Mouse (Mus musculus): Measurements from ENCODE around the gene Pdk2. TPM values are rescaled to one million over a fixed set of nuclear protein-coding genes. Genes with fewer than 3 reads are reported as not detected.

The Pdk2 gene
- polyA plus RNA-seq (2021; fragmentation: Nextera tagmentation): 94.4 and 113 TPM in 2 replicates
- long read RNA-seq, experiment 1, transcript Pdk2-201 (11 exons, 2,246 nt): major isoform, 330 of 373 reads
- long read RNA-seq, experiment 1, partial matches to known transcripts: 17 of 373 reads
- long read RNA-seq, experiment 1, other reads (novel, unspliced or antisense): 26 of 373 reads
- long read RNA-seq, experiment 2, transcript Pdk2-201 (11 exons, 2,246 nt): major isoform, 11 of 30 reads
- long read RNA-seq, experiment 2, partial matches to known transcripts: 7 of 30 reads
- long read RNA-seq, experiment 2, other reads (novel, unspliced or antisense): 11 of 30 reads

DNA sequence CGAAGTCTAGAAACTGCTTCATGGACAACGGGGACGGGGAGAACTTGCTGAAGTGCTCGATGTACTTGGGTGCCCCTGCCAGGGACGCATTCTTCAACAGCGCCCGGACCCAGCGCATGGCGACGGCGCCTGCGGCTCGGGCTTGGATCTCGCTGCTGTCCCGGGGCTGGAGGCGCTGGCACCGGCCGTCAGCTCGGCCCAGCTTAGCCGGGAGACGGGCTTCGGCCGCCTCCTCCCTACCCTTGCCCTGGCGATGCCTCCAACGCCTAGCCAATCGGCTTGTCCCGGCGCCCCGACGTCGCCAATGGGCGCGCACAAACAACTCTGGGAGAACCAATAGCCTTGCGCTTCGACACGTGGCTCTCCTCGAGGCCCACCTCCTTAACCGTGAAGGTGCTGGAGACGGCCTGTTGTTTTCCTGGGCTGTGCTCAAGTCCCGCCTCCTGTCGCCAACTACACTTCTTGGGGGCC, at the start of gene Pdk2:
Pdk2 (minus strand) TSS at position 216 of the 471 bp plus-strand sequence.

DNA sequence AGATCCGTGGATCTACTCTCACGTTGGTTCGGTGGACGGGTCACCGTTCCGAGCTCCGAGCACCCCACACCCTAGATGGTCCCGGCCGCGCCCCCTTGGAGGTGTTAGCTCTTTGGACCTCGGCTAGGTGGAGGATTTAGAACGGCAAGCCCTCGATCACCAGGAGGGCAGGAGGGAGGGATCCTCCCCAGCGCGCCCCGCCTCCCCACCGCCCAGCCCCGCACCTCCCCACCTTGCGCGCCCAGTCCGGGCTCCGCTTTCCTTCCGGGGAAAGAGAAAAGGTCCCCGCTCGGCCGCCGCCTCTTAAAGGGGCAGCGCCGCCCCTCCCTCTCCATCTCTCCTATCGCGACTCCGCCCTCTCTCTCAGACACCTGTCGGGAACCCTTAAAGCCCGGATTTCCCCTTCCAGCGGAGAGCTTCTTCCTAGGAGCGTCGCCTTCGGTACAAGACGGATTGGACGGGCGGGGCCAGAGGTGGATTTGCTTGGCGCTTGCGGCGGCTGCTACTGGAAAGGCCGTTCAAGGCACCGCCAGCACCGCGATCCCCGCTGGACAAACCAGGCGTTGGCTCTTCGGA, 35.5 kb upstream of the Pdk2 start, which contains the start of gene Itga3:
Itga3 (minus strand) TSS at position 266 of the 576 bp plus-strand sequence.

GRCm38 (mm10) chr11:95009629-95010014, 31.5 kb downstream of the Pdk2 start, which contains the start of gene Samd14:
TSS of gene Samd14 (plus strand) at chr11:95009879.

DNA sequence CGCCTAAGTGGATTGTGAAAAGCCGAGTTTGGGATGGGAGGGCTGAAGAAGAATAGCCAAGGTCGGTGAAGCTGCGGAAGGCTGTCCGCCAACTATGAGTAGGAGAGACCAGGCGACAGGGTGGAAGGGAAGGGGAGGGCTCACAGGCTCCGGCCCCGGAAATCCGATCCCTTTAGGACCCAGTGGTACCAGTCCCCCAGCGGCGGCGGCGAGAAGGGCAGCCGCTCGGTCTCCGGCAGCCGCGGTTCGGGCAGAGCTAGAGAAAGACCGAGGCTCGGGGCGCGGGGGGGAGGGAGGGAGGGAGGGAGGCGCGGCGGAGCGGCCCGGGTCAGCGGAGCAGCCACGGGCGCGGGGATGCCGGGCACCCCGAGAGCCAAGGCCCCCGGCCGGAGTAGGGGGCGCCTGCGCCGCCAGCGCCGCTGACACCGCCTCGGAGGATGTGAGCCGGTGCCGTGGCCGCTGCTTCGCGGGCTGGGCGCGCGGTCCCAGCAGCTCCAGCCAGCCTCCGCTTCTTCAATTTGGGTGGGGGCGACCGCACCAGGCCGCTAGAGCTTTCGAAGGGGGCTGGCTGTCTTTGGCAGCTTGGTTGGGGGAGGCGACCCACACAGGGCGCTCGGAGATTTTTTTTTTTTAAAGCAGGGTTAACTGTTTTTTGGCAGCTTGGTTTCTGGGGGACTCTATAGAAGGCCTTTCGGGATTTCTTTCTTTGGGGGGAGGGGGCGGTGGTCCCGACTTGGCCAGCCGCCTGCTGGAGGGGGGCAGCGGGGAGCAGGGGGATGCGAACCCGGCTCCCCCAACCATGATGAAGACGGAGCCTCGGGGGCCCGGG, 50.2 kb downstream of the Pdk2 start, which contains the start of gene Ppp1r9b:
Ppp1r9b (plus strand) TSS at position 287 of the 829 bp plus-strand sequence.

Other genes starting within 250 kb of the Pdk2 start
- gene Col1a1, start 105.1 kb downstream of the Pdk2 start, polyA plus RNA-seq (2021; fragmentation: Nextera tagmentation): 1.2 and 3.4 TPM in 2 replicates
- gene Hils1, start 73.8 kb downstream of the Pdk2 start, polyA plus RNA-seq (2021; fragmentation: Nextera tagmentation): not detected in 2 replicates
- gene Sgca, start 65.0 kb downstream of the Pdk2 start, polyA plus RNA-seq (2021; fragmentation: Nextera tagmentation): 0.41 and 1.1 TPM in 2 replicates
- 26.6 and 46.8 TPM in 2 replicates for gene Ppp1r9b, start 50.3 kb downstream of the Pdk2 start, polyA plus RNA-seq (2021; fragmentation: Nextera tagmentation)
- 10.4 and 12.8 TPM in 2 replicates for gene Samd14, start 31.5 kb downstream of the Pdk2 start, polyA plus RNA-seq (2021; fragmentation: Nextera tagmentation)
- gene Itga3, start 35.4 kb upstream of the Pdk2 start, polyA plus RNA-seq (2021; fragmentation: Nextera tagmentation): 1.9 and 2.3 TPM in 2 replicates
- not detected in 2 replicates for gene Dlx3, start 78.8 kb upstream of the Pdk2 start, polyA plus RNA-seq (2021; fragmentation: Nextera tagmentation)
- 0.28 and 0.49 TPM in 2 replicates for gene Dlx4, start 104.9 kb upstream of the Pdk2 start, polyA plus RNA-seq (2021; fragmentation: Nextera tagmentation)
- not detected in 2 replicates for gene Tac4, start 220.2 kb upstream of the Pdk2 start, polyA plus RNA-seq (2021; fragmentation: Nextera tagmentation)

All from left cerebral cortex, adult 6 months (tissue).